ENCODE assay signal across 8 mouse cellular contexts in the genomic region with DNA sequence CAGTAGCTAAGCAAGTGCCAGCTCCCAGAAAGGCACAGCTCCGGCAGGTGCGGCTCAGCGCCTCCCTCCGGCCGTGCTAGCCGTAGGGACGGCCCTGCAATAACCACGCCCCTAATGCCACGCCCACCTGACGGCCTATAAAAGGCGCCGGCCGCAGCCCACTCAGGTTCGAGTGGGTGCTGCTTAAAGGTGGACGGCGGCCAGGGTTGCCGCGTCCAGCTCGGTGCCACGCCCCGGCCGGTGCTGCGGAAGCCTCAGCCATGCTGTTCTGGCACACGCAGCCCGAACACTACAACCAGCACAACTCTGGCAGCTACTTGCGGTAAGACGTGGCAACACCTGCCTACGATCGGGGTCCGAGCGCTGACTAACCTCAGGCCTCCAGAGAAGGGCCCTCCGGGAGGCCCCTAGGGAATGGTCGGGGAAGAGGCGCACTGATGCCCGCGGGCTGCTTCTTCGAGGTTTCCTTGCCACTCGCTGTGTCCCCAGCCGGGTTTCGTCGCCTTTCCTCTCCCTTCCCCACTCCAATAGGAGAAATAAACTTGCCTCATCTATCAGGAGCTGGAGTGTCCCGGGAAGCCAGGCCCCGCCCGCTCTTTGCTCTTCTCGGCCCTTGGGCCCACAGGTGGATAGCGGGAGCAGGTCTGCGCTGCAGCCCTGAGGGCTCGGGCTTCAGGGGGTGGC. TPM values are rescaled to one million over a fixed set of nuclear protein-coding genes. Genes with fewer than 3 reads are reported as not detected.
DNase-seq lines count a peak whose midpoint lies in the region; ATAC-seq lines count a peak whose summit lies in the region.

A gene (plus strand): TSS at position 165 of the 684 bp plus-strand sequence.

- peak; percentile 72 for ATAC-seq in frontal cortex, adult (ENCODE audit: low TSS enrichment)
- ATAC-seq in monocyte, adult 5-6 weeks (replicated peaks; ENCODE audit: insufficient number of reproducible peaks, low FRiP score, low TSS enrichment, poor library complexity, severe bottlenecking): no peak

- H3K36me3 ChIP-seq in hindbrain, embryonic 10.5 days: no peaks in the 10 kb centered on the region

- H3K4me1 ChIP-seq in hindbrain, embryonic 10.5 days (replicated peaks): peaks cover 16% of the 10 kb centered on the region

- under 1% methylated on average over 48 of the region's 48 CpGs for whole genome bisulfite sequencing in hindbrain, embryonic 10.5 days

- H3K9me3 ChIP-seq in hindbrain, embryonic 10.5 days: no peaks in the 10 kb centered on the region

- H3K27me3 ChIP-seq in hindbrain, embryonic 10.5 days (ENCODE audit: insufficient read depth, poor library complexity, severe bottlenecking): peaks cover 56% of the 10 kb centered on the region

- H3K27ac ChIP-seq in hindbrain, embryonic 10.5 days: no peak within 1 kb of the TSS

- peak within 1 kb of the TSS; percentile 61 for H3K4me3 ChIP-seq in hindbrain, embryonic 10.5 days

- DNase-seq in adrenal gland, adult (ENCODE audit: inconsistent age in 2 of 2, low spot score in 1 of 2): peak; percentile 82 to 89
- DNase-seq in cerebellum, postnatal 10 days: peak; percentile 85 to 86
- DNase-seq in hindbrain, embryonic 10.5 days (ENCODE audit: low spot score): peak; percentile 68
- DNase-seq in left cerebral cortex, postnatal 36 days (ENCODE audit: low spot score in 2 of 2): peak; percentile 32 to 40
- peak; percentile 68 for DNase-seq in mesoderm, embryonic 11.5 days (ENCODE audit: low read depth, low spot score)
- peak; percentile 10 to 36 for DNase-seq in right cerebral cortex, postnatal 36 days (ENCODE audit: low spot score in 2 of 2)

- intact Hi-C loops in left cerebral cortex, postnatal 36 days (cut with DNase I): no loop called here

RNA-seq across cellular contexts. Expression of the gene that starts here (rescaled TPM):
- 0.12 and 0.14 TPM in 2 replicates for polyA plus RNA-seq in hindbrain, embryonic 10.5 days (2016; fragmentation: Nextera tagmentation; extraction: Ambion mirVana)
- 1 to 10 TPM; 2.5 to 2.9 TPM for total RNA-seq in left cerebral cortex, postnatal 36 days (2021)
- total RNA-seq in monocyte, adult 5-6 weeks (2017): not detected in 3 replicates

Comparison
In these comparisons a context has a peak if more than half of its experiments do, and no peak if none do; other contexts are left out.
1. Peak in DNase-seq and H3K4me3 ChIP-seq in hindbrain, embryonic 10.5 days; RNA of the gene not detected or under 1 TPM.
2. DNase-seq: peak in every context shown above with its lines; median percentile 86 in adrenal gland, adult; 86 in cerebellum, postnatal 10 days; 68 in hindbrain, embryonic 10.5 days; 68 in mesoderm, embryonic 11.5 days; 36 in left cerebral cortex, postnatal 36 days; 23 in right cerebral cortex, postnatal 36 days.